Mouse (Mus musculus) cortical plate, adult 2 months (tissue): ENCODE measurements around the gene Arhgap5. TPM values are rescaled to one million over a fixed set of nuclear protein-coding genes. Genes with fewer than 3 reads are reported as not detected.

ENCODE experiments used
- H3K27ac ChIP-seq: fragments of 200-500 bp; 2 replicates; pipeline ENCODE4 v1.5.1; 2012; ENCODE audit warnings: low read length, control low read depth, inconsistent platforms; ENCODE audit not compliant: insufficient read depth
- H3K4me1 ChIP-seq: fragments of 200-500 bp; 2 replicates; pipeline ENCODE4 v1.6.1; 2011; ENCODE audit warnings: low read length; ENCODE audit not compliant: control insufficient read depth, insufficient read depth
- H3K4me3 ChIP-seq: fragments of 200-500 bp; 2 replicates; pipeline ENCODE4 v1.5.1; 2011; ENCODE audit warnings: mild to moderate bottlenecking, low read length, control low read depth; ENCODE audit not compliant: insufficient read depth
- CTCF ChIP-seq: fragments of 200-500 bp; IDR thresholded peaks from 2 replicates; pipeline ENCODE4 v1.5.1; 2011; ENCODE audit warnings: mild to moderate bottlenecking, control low read depth, low read length; ENCODE audit not compliant: insufficient read depth; ENCODE audit errors: extremely low read depth
- POLR2A ChIP-seq: fragments of 200-500 bp; IDR thresholded peaks from 2 replicates; pipeline ENCODE4 v1.6.1; 2011; ENCODE audit warnings: mild to moderate bottlenecking, low read length, control low read depth; ENCODE audit not compliant: insufficient read depth; ENCODE audit errors: extremely low read depth
- polyA plus RNA-seq: library from polyadenylated mRNA; depleted of rRNA; stranded (reverse); fragments of >200 nt; gene quantifications from 2 replicates; pipeline ENCODE4 v1.2.3, GENCODE M21; 2012; rRNA removed

Arhgap5 gene
- polyA plus RNA-seq, 1 experiment, result 52.6 TPM

- Histone ChIP-seq H3K4me1 (no peaks in the 10 kb centered on the region), H3K4me3 (no peak overlapping the region), H3K27ac (no peak overlapping the region)
- TF ChIP-seq POLR2A, result no peak
- TF ChIP-seq CTCF, result no peak
Measured at GRCm38 (mm10) chr12:52618418-52619040, 114.8 kb downstream of the Arhgap5 start.

DNA sequence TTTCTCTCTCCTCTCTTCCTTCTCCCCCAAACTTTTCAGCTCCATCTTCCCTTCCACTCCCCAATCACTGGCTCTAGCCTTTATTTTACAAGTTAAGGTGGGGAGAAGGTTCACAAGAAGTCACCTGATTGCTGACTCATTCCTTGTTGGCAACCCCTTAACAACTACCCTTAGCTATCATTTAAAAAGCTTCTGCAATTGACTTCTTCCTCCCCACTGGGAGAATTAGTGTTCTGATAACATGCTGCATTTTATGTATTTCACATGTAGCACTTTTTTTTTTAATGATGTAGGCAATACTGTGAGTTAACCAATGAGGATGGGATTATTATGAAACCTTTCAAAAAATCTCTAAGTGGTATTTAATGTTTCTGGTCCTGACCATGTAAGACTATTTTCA is 115.9 kb downstream of the Arhgap5 start:
- Histone ChIP-seq H3K4me1 (no peaks in the 10 kb centered on the region), H3K4me3 (no peak overlapping the region), H3K27ac (no peak overlapping the region)
- TF ChIP-seq CTCF (no peak), POLR2A (no peak)

Other genes with a start within 250 kb of the Arhgap5 start
- 34.6 and 35.8 TPM in 2 replicates for gene Akap6, start 195.4 kb downstream of the Arhgap5 start, polyA plus RNA-seq